Mouse (Mus musculus) lung, postnatal 0 days (tissue): Measurements from ENCODE around the gene Dlk1.

ENCODE experiments used
- CTCF ChIP-seq: IDR thresholded peaks from 2 replicates; pipeline ENCODE4 v1.5.1; 2016; ENCODE audit warnings: antibody characterized with exemption, mild to moderate bottlenecking
- EP300 ChIP-seq: IDR thresholded peaks from 2 replicates; pipeline ENCODE4 v1.6.1; 2016; ENCODE audit warnings: antibody characterized with exemption, mild to moderate bottlenecking, control low read depth

- TF ChIP-seq CTCF (no peak), EP300 (no peak)
Observed at GRCm38 (mm10) chr12:109413321-109413720, 39.3 kb upstream of the Dlk1 start.
